Mouse (Mus musculus) gonadal fat pad, adult 2 months (tissue): ENCODE data around the gene Cd47. TPM values are rescaled to one million over a fixed set of nuclear protein-coding genes. Genes with fewer than 3 reads are reported as not detected.

ENCODE experiments used
- DNase-seq: peaks from one replicate; pipeline ENCODE4 v3.0.0-alpha.2; 2012; ENCODE audit warnings: low read depth
- polyA plus RNA-seq: library from polyadenylated mRNA; depleted of rRNA; stranded (reverse); fragments of >200 nt; gene quantifications from 2 replicates; pipeline ENCODE4 v1.2.3, GENCODE M21; 2012; rRNA removed

Gene Cd47
- polyA plus RNA-seq: 42.6 and 56.6 TPM in 2 replicates

DNA sequence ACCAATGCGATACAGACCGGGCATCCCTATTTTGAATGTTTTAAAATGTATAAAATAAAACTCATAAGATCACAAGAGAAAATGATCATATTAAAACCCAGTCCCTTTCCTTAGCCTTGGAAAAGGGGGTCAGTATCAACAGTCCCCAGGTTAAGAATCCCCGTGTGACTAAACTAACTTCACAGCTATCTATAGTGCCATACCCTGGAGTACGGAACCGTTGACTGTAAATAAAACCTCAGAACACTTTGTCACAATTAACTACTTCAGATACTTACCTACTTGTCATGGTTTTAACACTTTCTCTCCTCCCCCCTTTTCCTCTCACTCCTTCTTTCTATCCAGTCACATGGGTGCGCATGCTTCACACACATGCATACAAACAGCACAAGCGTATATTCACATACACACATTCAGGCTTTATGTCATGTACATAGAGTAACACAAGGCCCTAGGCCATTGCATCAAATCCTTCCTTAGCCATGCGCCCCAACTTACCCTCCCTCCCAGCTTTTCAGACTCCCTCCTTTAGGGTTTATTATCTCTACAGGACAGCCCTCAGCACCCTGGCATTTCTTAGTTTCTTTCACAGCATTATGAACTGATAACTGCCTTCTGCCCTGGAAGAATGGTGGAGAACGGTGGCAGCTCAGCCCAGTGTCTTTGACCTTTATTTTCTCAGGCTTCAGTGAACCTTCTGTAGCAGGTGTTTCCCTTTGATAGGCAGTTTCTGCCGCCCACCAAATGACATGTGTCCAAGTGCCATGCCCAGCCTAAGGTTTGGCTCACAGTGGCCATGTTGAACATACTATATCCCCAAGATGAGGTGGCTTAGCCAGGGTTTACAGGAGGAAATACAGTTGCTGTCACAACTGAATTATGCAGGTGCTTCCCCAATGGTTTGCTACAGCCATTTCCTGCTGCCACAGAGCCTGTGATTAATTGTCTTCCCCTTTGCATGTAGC, at the start of gene Cd47:
Cd47 (plus strand) TSS at position 937 of the 965 bp plus-strand sequence.
- DNase-seq: no peak

DNA sequence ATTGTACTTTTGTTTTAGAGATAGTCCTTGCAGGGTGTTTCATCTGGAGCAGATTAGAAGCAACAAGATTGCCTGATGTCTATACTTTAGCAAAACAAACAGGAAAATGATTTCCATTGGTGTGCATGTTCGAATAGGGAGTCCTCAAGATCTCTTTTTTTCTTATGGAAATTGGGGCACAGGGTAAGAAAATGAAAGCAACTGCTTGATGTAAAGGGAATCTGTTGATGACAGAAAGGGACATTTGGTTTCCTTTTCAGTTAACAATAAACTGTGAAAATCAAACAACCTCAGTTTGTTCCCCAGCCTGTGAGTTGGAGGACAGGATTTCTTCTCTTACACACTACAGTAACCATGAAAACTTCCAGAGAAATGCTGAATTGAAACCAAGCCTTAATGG, 47.4 kb upstream of the Cd47 start:
- DNase-seq: no peak

DNA sequence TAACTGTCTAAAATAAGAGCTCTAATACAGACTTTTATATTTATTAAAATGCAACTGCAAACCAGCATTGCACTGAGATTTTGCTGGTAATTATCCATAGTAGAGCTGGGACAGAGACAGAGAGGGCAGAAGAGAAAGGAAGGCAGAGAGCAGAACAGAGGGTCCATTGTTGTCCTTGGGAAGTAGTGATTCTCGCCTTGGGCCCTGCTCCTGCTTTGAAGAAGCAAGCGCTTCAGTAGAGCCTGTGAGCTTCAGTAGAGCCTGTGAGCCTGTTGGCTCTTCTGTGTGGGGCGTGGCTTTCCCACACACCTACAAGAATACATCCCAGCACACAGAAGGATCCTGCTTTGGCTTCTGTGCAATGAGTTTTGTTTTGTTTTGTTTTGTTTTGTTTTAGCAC, 47.0 kb upstream of the Cd47 start:
- no peak for DNase-seq

DNA sequence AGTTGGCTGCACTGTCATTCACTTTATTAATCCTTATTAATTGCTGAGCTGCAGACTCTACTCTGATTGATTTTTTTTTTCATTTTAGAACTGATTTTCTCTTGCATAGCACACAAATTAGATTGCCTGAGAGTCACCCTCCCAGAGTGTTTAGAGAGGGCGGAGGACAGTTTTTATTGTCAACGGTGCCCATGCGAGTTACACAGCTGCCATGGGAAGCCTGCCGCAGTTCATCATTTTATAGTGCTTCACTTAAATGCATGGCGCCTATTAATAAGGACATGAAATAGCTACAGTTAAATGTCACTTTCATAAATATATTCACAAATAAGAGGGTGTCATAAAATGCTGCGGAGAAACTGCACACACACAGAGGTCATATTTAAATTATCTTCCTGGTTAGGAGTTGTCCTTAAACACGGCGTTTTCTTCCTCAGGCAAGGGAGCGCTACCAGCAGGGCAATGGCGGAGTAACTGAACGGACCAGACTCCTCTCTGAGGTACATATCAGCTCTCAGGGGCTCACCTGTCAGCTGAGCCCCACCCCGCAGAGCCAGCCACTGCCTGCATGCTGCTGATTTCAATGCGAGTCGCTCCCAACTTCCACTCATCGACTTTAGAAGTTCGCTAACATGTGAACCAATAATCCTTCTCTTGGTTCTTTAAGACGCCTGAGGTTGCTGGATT, 39.7 kb upstream of the Cd47 start:
- DNase-seq: no peak

DNA sequence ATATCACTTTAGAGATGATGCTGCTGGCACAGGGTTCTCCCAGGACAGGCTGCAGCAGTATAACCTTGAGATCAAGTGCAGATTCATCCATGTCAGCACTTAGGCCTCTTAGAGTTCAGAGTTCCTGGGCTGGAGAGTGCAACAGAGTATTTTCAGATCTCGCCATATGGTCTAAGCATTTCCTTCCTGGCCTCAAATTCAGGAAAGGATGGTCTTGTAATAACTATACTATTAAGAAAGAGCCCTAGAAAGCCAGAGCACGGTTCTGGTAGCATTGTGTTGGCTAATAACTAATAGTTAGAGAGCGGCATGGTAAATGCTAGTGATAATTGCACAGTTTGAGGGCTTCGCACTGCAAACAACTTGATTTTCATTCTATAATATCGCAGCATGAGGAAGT, 38.4 kb upstream of the Cd47 start:
- no peak for DNase-seq

DNA sequence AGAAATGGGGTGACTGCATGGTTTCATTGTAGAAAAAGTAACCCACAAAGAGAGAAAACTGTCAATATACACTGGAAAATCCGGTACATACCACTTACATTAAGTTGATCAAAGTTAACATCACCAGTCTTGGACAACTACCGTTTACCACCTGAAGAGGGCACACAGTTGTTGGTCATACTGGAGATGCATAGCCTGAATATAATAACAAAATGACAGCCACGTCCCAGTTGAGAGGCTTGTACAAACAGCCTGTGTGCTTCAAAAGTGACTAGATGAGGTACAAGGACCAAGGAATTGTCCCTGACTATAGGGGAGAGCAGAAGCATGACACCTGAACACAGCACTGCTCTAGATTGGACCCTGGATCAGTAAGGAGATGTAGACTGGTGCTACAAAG, 34.0 kb upstream of the Cd47 start:
- no peak for DNase-seq

DNA sequence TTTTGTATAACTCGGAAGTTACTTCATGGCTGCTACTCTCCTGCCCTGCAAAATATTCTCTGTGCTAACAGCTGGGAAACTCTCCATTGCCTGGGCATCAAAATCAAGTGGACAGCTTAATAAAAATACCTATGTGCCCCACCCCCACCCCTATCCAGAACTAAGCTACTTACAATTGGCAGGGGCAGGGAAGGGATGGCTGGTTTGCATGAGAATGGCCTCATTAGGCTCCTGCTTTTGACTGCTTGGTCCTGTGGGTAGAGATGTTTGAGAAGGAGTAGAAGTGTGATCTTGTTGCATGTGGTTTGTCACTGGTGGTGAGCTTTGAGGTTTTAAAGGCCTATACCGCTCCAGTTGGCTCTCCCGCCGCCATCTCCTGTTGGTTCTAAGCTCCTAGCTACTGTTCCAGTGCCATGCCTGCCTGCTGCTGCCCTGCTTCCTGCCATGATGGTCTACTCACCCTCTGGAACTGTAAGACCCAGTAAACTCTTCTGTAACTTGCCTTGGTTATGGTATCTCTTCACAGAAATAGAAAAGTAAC, 31.8 kb upstream of the Cd47 start:
- DNase-seq: no peak

DNA sequence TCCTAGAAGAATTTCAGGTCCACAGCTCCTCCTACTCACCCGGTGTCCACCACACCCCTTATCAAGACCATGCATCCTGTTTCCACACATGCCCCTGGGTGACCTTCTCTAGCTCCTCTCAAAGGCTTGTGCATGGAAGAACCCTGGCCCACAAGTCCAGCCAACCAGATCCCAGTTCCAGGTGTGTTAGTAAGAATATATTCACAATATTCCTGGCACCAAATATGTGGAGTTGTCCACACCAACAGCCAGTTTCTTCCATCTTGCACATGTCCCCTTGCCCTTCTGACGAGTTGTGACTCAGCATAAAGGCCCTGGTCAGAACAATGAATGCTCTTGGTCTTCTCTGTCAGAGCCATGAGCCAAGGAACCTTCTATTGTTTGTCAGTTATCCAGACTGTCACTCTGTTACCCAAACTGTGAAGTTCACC, 30.5 kb upstream of the Cd47 start:
- no peak for DNase-seq

DNA sequence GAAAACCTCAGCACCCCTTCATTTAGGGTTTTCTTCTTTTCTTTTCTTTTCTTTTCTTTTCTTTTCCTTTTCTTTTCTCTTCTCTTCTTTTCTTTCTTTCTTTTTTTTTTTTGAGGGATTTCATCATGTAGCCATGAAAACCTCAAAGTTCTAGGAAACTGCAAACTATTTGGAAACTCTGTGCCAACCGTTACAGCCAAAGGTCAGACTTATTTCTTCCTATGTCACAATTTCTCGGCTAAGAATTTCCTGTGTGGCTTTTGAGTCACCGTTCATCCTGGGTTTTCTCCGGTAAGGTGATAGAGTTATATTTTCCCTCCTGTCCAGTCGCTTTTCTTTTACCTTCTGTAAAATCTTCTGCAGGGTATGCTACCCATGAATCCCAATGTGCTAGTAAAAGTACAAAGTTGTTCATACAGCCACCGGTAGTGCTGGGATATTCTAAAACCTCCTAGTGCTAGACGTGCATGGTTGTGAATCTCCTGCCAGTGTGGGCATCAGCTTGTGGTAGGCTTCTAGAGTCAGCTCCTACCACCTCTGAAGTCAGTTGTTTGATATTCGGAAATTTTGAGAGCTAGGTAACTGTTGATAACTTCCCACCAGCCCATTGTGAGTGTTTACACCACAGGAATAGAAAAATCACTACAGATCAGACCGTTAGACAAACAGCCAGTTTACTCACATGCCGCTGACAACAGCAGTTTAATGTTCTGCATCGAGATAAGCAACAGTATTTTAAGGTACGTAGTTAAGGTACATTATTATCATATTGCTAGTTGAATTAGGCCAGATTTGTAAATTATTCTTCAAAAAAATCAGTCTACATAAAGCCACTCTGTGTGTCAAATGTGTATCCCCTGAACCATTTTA, 29.8 kb upstream of the Cd47 start:
- DNase-seq: no peak

DNA sequence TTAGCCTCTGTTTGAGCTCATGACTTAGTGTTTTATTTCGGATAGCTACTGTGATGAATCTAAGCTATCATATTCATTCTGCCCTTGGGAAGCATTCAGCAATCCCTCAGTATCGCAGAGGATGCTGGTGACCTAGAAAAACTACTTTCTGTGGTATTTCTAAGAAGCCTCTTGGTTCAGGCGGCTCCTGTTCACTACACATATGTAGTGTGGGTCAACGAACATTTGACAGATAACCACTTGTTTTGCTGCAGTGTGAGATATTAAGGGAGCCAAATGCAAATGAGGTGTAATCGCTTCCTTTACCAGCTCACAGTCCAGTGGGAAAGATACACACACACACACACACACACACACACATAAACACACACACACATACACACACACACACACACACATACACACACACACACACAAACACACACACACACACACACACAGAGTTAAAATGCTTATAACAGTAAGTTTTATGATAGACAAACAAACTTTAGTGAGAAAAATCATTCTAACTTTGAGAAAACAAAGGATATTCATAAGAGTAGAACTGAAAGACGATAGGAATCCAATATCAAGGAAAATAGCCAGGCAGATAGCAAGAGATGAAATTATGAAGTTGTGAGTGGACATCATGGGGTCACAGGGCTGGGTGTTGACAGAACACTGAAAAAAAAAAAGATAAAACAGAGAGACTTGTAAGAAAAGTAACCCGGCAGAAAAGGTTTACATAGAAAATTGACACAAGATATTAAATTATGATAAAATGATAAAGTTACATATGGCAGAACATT, 28.5 kb upstream of the Cd47 start:
- no peak for DNase-seq

DNA sequence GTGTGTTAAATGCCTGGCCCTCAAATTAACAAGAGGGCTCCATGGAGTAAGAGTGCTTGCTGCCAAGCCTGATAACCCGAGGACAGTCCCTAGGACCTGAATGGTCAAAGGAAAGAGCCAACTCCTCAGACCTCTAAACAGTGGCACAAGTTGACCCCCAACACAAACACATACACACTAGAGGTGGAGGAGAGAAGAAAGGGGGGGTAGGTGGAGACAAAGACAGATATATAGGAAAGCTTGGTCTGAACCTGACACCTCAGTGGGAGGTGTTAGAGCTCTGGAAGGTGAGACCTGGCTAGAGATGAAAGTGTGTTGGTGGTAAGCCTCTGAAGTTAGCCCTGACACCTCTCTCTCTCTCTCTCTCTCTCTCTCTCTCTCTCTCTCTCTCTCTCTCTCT, 27.8 kb upstream of the Cd47 start:
- DNase-seq: no peak

DNA sequence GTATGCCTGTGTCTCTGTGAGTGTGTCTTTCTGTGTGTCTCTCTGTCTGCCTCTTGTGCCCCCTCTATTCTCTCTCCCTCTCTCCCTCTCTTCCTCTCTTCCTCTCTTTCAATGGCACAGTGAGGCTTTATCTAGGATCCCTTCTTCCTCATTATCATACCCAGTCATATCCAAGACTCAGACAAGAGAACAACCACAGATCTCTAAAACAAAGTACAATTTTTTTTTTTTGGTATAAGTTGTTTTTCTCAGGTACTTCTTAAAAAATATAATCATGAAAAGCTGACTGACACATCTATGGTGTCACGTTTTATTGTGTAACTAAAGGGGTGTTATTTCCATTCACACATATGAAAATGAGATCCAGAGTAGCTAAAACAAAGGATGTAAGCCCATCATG, 27.3 kb upstream of the Cd47 start:
- no peak for DNase-seq

DNA sequence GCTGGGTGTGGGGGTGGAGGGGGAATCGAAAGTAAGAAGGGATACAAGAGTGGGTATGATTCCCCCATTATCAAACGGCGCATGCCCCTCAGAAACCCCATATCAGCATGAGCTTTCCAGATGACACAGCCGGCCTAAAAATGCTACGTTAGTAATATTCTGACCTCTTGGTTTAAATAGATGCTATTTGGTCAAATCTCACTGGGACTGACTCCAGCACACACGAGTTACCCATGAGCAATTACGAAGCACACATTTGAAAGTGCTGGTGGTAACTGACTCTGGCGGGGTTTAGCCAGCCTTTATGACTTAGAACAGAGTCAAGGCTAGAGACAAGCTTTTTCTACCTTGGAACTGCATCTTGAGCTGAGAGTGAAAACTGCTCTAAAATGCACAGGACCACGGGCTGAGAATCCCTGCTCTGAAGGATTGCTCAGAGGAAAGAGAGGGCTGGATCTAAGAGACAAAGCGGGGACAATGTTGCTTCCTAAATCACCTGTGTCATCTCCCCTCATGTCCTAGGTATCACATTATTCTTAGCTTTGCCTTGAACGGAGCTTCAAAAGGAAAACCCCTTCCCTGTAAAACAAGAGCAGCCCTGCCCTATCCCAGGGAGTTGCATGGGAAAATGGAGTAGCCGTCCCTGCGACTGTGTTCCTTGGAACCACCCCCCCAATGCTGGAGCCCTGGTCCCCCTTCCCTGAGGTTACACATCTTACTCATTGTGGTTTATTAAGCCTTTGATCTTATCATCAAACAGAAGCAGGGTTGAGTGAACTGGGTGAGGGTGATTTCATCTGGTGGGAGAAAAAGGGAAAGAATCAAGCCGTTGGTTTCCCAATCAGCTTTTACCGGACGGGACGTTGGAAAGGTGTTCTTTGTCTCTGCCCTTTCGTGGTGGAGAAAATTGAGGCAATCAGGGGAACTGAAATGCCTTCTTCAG, 26.0 kb upstream of the Cd47 start:
- no peak for DNase-seq

DNA sequence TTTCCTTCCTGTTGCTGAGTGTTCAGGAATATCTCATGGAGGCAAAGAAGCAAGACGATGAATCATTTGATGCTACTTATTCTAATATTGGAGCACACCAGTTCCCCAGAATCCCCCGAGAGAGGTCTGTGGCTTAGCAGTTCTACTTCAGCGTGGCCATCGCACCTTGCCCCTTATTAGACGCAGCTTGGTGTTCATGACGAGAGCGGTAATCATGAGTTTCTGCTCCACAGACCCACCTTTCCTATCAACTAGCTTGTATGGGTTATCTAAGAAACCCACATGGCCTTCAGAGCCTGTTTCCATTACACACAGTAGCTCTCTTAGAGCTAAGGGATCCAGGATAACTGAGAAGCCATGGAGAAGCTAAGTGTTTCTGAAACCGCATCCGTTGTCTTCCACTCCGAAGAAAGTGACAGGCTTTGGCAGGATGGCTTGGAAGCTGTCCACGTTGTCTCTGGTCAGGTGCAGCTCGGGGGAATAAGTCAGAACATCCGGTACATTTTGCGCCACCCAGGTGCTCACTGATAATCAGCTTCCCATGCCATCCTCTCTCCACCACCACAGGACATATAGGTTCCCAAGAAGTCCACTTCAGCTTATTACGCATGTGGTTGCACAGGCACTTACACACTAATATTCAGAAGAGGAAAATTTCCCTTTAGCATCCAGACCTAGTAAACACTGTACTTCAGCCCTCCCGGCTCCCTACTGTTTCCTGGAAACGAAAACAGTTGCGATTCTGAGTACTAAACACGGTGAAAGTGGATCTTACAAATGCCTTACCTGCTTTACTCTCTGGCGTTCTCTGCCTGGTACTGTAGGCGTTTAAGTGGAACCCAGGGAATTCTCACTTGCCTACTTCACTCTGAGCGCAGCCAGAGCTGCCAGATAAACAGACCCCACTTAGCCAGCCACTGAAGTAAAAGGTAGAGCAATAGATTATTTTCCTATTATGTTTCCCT, 25.0 kb upstream of the Cd47 start:
- DNase-seq: no peak

DNA sequence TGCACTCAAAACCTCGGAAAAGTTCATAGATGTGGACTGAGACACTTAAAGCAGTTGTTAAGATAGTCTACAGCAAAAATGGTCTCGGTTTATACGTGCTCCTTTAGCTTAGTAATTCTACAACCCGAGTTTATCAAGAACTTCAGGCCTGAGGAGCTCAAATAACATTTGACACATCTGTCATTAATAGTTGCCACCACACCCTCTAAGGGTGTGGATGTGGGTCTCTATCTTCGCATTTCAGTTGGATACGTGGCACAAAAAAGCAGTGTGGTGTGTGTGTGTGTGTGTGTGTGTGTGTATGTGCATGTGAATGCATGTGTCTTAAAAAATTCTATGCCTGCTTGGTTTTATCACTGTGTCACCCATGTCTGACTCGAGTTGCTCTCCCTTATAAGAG, 23.4 kb upstream of the Cd47 start:
- DNase-seq: no peak

DNA sequence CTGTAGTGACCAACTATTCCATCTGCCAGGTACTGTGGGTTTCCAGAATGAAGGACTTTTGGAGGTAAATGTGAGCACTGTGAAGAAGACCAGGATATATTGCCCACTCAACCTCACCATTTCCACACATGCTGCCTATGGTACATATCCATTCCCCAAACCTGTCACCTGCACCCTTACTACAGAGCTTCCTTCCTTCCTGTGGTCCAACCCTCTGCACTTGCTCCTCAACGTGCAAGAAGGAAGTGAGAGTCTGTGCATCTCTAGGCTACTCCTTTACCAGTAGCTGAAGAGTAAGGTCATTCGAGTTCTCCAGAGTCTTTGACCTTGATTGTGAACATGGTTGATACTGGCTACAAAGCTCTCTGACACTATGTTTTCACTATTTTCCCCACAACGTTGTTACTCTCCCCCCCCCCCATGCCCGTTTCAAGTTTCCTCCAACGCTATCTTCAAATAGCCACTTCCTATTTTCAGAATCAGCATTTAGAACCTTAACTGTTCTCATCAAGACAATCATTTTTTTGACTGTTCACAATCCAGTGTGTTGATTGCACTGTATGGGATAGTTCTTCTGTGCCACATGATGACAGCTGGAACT, 18.7 kb upstream of the Cd47 start:
- no peak for DNase-seq

DNA sequence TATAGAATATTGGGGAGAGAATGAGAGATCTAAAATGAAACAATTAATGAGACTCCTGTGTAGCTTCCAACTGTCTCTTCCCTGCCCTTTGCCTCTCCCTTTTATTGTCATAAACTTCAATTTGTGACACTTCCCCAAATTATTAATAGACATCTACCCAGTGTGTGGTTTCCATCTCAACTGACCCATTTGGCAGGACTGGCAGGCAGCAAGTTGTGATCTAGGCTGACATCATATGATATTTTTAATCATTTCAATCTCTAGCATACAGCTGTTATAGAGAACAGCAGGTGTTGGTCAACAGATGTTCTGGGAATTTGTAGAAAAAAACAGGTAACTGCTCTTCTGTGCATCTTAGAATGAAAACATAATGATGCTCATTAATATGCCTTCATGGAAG, 17.0 kb upstream of the Cd47 start:
- DNase-seq: no peak

DNA sequence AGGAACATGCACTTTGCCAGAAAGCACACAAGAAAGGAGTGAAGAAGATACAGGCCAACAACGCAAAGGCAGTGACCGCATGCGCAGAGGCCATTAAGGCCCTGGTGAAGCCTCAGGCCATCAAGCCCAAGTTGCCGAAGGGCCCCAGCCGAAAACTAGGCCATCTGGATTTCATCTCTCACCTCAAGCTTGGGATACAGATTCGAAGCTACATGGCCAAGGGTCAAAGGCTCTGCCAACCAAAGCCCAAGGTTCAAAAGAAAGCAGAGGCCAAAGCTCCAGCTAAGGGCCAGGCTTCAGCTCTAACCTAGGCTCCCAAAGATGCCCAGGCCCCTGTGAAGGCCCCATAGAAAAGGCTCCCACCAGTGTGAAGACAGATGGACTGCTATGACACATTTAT, 14.2 kb upstream of the Cd47 start:
- DNase-seq: no peak
